Mouse (Mus musculus): Measurements from ENCODE around the gene Morn4. TPM values are rescaled to one million over a fixed set of nuclear protein-coding genes. Genes with fewer than 3 reads are reported as not detected.

Gene Morn4
- 0.79 TPM for polyA plus RNA-seq (2017; shearing (Covaris generic))

DNA sequence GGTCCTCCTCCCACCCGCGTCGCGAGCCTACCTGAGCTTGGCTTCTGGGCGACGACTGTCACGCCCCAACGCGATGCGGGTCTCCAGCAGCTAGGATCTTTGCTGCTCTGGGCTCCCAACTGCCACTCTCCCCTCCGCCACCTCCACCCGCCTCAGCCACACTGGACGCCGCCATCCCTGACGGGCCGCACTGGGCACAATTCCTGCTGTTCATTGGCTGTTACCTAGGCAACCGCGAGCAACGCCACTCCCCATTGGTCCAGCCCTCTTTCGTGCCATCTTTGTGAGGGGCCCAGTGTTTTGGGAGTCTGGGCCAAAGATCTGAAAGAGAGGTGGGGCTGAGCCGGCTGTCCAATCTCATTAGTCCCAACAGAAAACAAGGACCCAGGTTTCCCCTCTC is at the start of gene Morn4:
TSS of gene Morn4 (minus strand) at position 192 of the 400 bp plus-strand sequence.

DNA sequence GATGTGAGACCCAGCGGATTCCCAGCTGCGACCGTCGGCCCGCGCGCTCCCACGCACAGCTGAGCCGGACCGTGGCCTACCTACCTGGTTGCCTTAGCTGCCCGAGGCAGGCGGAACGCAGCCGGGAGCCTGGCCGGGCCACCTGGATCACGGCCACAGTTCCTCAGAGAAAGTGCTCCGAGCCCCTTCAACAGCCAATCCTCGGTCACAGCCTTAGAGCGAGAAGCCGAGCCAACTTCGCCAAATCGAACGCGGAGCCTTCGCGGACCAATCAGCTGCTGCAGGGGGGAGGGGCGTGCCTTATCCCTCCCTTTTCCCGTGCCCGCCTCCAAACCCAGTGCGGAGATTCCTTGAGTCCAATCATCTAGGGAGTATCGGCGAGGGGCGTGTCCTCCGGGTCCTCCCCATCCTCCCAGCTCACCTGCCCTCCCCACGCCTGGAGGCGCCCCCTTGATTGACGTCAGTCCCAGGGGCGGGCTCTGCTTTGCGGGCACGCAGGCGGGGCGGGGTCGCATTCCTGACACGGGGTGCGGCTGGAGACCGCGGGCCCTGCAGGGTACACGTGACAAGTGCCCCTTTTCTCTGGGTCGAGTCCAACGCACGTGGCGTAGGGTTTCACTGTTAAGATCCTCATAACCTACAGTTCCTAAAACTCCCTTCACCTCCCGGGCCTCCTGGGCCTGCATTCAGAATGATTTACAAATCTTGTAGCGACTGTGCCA is 42.8 kb upstream of the Morn4 start, which contains the start of gene Avpi1:
TSS of gene Avpi1 (minus strand) at position 273 of the 722 bp plus-strand sequence.

DNA sequence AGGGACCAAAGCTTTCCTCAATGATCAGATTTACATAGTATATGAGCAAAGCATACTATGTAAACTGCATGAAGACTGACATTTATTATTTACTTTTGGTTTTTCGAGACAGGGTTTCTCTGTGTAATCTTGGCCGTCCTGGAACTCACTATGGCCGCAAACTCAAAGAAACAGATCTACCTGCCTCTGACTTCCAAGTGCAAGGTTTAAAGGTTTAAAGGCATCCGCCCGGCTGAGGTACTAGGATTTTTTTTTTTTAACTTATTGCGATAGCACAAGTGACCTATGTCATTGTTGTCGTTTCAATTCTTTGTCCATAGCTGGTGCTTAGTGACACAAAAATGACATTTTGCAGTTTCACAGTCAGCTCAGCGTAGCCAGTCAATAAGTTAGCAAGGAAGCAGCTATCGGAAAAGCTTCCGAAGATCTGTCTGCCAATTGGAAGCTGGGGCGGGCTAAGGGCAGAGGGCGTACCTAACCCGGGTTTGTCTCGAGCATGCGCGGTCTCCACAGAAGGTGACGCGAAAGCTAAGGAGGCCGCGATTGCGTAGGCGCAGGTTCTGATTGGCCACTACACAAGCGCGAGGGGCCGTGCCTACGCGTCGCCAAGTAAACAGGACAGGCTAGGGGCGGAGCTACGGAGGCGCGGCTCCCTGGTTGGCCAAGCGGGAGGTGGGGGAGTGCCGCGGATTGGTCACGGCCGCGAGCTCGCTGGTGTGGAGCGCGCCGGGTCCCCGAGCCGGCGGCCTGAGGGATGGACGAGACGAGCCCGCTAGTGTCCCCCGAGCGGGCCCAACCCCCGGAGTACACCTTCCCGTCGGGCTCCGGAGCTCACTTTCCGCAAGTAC is 3.8 kb upstream of the Morn4 start, which contains the start of gene Pi4k2a:
TSS of gene Pi4k2a (plus strand) at position 723 of the 848 bp plus-strand sequence.

DNA sequence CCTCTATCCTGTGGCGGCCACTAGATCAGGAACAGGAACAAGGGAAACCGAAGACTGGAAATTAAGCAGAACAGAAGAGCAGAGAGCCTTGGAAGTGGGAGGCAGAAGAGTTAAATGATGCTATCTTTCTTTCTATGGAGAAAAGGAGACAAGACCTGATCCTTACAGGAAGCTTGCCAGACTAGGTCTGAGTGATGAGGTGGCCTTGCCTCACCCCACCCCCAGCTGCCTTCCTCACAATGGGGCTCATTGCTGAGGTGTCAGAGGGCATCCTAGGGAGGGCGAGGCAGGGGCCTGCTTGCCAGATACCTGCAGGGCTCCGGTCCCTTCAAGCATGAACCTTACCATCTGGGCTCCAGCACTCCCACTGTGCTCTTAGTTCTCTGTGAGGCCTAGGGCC is 34.2 kb downstream of the Morn4 start, which contains the start of gene 4933411K16Rik:
TSS of gene 4933411K16Rik (plus strand) at position 301 of the 400 bp plus-strand sequence.

DNA sequence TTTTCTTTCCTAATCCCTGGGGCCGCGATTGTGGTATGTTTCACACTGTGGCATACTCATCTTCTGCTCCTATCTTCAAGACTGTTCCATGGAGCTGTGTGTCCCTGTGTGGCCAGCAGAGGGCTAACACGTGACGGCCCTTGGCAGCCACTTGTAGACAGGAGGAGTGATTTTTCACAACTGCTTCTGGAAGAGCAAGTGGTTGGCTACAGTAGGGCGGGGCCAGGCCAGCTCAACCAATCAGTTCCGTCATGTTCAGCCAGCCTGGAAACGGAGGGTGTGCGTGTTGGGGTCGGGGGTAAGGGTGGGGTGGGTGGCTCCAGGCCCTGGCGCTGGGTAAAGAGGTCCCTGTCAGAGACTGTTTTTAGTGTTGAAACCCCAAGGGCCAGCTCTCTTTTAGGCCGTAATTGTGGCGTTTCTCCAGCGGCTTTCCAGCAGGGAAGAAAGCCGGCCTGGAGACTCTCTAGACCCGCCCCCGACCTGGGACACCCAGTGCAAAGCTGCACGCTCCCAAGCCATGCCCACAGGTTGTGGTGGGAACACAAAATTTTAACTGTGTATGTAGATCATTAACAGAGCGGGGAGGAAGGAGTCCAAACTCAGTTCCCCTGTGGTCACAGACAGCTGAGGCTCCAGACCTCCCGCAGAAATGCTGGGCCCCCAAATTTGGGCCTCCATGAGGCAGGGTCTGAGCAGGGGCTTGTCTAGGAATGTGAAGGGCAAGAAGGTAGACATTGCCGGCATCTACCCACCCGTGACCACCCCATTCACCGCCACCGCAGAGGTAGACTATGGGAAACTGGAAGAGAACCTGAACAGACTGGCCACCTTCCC is 40.7 kb downstream of the Morn4 start, which contains the start of gene Hoga1:
TSS of gene Hoga1 (plus strand) at position 342 of the 834 bp plus-strand sequence.

DNA sequence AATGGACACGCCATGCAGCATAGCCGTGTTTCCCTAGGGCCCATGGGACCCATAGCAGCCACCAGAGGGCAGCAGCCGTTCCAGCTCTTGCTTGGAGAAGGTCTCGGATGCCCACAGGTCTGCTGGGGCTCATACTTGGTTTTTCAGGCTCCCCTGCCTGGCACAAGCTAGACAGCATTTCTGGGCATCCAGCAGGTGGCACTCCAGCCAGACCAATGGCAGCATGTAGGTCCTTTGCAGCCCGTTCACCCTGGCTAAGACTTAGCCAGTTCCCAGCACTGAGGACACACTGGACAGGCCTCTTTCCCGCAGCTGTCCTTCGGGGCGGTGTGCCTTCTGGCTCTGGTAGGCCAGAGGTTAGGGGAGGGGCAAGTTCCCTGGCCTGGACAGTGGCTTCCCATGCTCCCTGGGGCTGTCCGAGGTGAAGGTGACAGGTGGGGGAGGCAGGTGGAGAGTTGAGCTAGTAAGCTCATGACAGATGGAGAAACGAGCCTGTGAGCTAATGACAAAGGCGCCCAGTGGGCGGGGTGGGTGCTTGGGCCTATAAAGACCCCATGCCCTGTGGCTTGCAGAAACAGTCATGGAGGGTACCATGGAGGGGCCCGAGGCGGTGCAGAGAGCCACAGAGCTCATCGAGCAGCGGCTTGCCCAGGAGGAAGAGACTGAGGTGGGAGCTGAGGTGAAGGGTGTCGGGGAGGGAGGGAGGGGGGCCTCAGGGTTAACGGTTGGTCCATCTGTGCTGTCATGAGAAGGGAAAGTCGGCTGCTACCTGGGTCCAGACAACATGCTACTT is 50.5 kb downstream of the Morn4 start, which contains the start of gene Ankrd2:
TSS of gene Ankrd2 (plus strand) at position 545 of the 793 bp plus-strand sequence.

Other genes starting within 250 kb of the Morn4 start
- 0.54 TPM for gene Frat2, start 238.2 kb downstream of the Morn4 start, polyA plus RNA-seq (2017; shearing (Covaris generic))
- 19.2 TPM for gene Rrp12, start 190.2 kb downstream of the Morn4 start, polyA plus RNA-seq (2017; shearing (Covaris generic))
- 189 TPM for gene Pgam1, start 174.4 kb downstream of the Morn4 start, polyA plus RNA-seq (2017; shearing (Covaris generic))
- 85.4 TPM for gene Exosc1, start 152.9 kb downstream of the Morn4 start, polyA plus RNA-seq (2017; shearing (Covaris generic))
- 65.9 TPM for gene Zdhhc16, start 152.9 kb downstream of the Morn4 start, polyA plus RNA-seq (2017; shearing (Covaris generic))
- gene Mms19, start 105.2 kb downstream of the Morn4 start, polyA plus RNA-seq (2017; shearing (Covaris generic)) = 79.9 TPM
- gene Ubtd1, start 104.6 kb downstream of the Morn4 start, polyA plus RNA-seq (2017; shearing (Covaris generic)) = 5.3 TPM
- gene Ankrd2, start 50.4 kb downstream of the Morn4 start, polyA plus RNA-seq (2017; shearing (Covaris generic)) = not detected
- gene Hoga1, start 40.7 kb downstream of the Morn4 start, polyA plus RNA-seq (2017; shearing (Covaris generic)) = not detected
- gene 4933411K16Rik, start 34.1 kb downstream of the Morn4 start, polyA plus RNA-seq (2017; shearing (Covaris generic)) = not detected
- gene Pi4k2a, start 4.1 kb upstream of the Morn4 start, polyA plus RNA-seq (2017; shearing (Covaris generic)) = 3.6 TPM
- 5.5 TPM for gene Avpi1, start 42.7 kb upstream of the Morn4 start, polyA plus RNA-seq (2017; shearing (Covaris generic))
- gene Marveld1, start 61.0 kb upstream of the Morn4 start, polyA plus RNA-seq (2017; shearing (Covaris generic)) = 3.4 TPM
- 67.2 TPM for gene Zfyve27, start 77.6 kb upstream of the Morn4 start, polyA plus RNA-seq (2017; shearing (Covaris generic))
- gene Sfrp5, start 115.9 kb upstream of the Morn4 start, polyA plus RNA-seq (2017; shearing (Covaris generic)) = 0.15 TPM
- gene Golga7b, start 161.2 kb upstream of the Morn4 start, polyA plus RNA-seq (2017; shearing (Covaris generic)) = not detected

All from activated CD4-positive, CD25-positive, alpha-beta regulatory T cell, adult 9 weeks (primary cell).